Mouse (Mus musculus) MEL (cell line): Measurements from ENCODE around the gene Psmb9. TPM values are rescaled to one million over a fixed set of nuclear protein-coding genes. Genes with fewer than 3 reads are reported as not detected.
A peak's percentile ranks its signal among the peaks of the same experiment; 100 is the strongest.

Source experiments
- DNase-seq: peaks from one replicate; pipeline ENCODE4 v3.0.0; 2011; ENCODE audit warnings: low read depth, low spot score
- H3K27ac ChIP-seq: 2 replicates; pipeline ENCODE4 v1.5.1; 2012; ENCODE audit warnings: low read depth, mild to moderate bottlenecking, control low read depth, low read length, moderate library complexity; ENCODE audit not compliant: control insufficient read depth
- H3K27me3 ChIP-seq, 2 experiments: fragments of 150-350 bp in 1 of 2; sonication (generic) in 1 of 2; 2 replicates each; pipeline ENCODE4 v1.6.1; 2012; ENCODE audit warnings: low read length in 2 of 2, mild to moderate bottlenecking in 2 of 2, improper control_type of control experiment in 1 of 2, moderate library complexity in 1 of 2; ENCODE audit not compliant: insufficient read depth in 2 of 2, control insufficient read depth in 1 of 2
- H3K36me3 ChIP-seq, 2 experiments: 2 replicates each; pipeline ENCODE4 v1.6.1; 2012 to 2014; ENCODE audit warnings: low read length in 2 of 2, improper control_type of control experiment in 1 of 2, inconsistent platforms in 1 of 2, mild to moderate bottlenecking in 1 of 2; ENCODE audit not compliant: insufficient read depth in 2 of 2, control insufficient read depth in 1 of 2
- H3K4me1 ChIP-seq, 2 experiments: fragments of 150-350 bp in 1 of 2; sonication (generic) in 1 of 2; 2 replicates each; pipeline ENCODE4 v1.6.1; 2012; ENCODE audit warnings: low read length in 2 of 2, improper control_type of control experiment in 1 of 2, mild to moderate bottlenecking in 1 of 2; ENCODE audit not compliant: insufficient read depth in 2 of 2, control insufficient read depth in 1 of 2
- H3K4me3 ChIP-seq, 2 experiments: fragments of 150-350 bp in 1 of 2; sonication (generic) in 1 of 2; 2 replicates each; pipeline ENCODE4 v1.5.1; 2012; ENCODE audit warnings: low read depth in 2 of 2, low read length in 2 of 2, mild to moderate bottlenecking in 2 of 2, moderate library complexity in 2 of 2, control low read depth in 1 of 2, improper control_type of control experiment in 1 of 2; ENCODE audit not compliant: control insufficient read depth in 1 of 2, insufficient read depth in 1 of 2
- H3K79me2 ChIP-seq: 2 replicates; pipeline ENCODE4 v1.6.1; 2012; ENCODE audit warnings: mild to moderate bottlenecking, low read length, moderate library complexity; ENCODE audit not compliant: control insufficient read depth, poor library complexity, insufficient read depth
- H3K9ac ChIP-seq: 2 replicates; pipeline ENCODE4 v1.6.1; 2012; ENCODE audit warnings: low read depth, mild to moderate bottlenecking, control low read depth, low read length, moderate library complexity; ENCODE audit not compliant: control insufficient read depth, poor library complexity, severe bottlenecking
- H3K9me3 ChIP-seq: fragments of 150-350 bp; sonication (generic); replicated peaks from 2 replicates; pipeline ENCODE4 v1.6.1; 2012; ENCODE audit warnings: mild to moderate bottlenecking, low read length, improper control_type of control experiment, moderate library complexity; ENCODE audit not compliant: insufficient read depth
- CHD1 ChIP-seq: IDR thresholded peaks from 2 replicates; pipeline ENCODE4 v1.6.1; 2012; ENCODE audit warnings: low read depth, mild to moderate bottlenecking, inconsistent platforms, low read length, improper control_type of control experiment
- ETS1 ChIP-seq: IDR thresholded peaks from 2 replicates; pipeline ENCODE4 v1.6.1; 2012; ENCODE audit warnings: low read depth, mild to moderate bottlenecking, inconsistent platforms, low read length, improper control_type of control experiment, moderate library complexity
- GABPA ChIP-seq: IDR thresholded peaks from 2 replicates; pipeline ENCODE4 v1.6.1; 2012; ENCODE audit warnings: low read depth, mild to moderate bottlenecking, inconsistent platforms, low read length, improper control_type of control experiment, moderate library complexity
- JUND ChIP-seq: IDR thresholded peaks from 2 replicates; pipeline ENCODE4 v1.6.1; 2011; ENCODE audit warnings: low read depth, mild to moderate bottlenecking, improper control_type of control experiment, low read length
- MAZ ChIP-seq: IDR thresholded peaks from 2 replicates; pipeline ENCODE4 v1.6.1; 2012; ENCODE audit warnings: low read depth, mild to moderate bottlenecking, inconsistent platforms, low read length, improper control_type of control experiment
- MEF2A ChIP-seq: IDR thresholded peaks from 2 replicates; pipeline ENCODE4 v1.6.1; 2014; ENCODE audit warnings: low read depth, mild to moderate bottlenecking, inconsistent platforms, low read length, improper control_type of control experiment; ENCODE audit not compliant: poor library complexity, insufficient replicate concordance, severe bottlenecking; ENCODE audit errors: extremely low read depth
- MXI1 ChIP-seq: IDR thresholded peaks from 2 replicates; pipeline ENCODE4 v1.6.1; 2011; ENCODE audit warnings: mild to moderate bottlenecking, low read depth, low read length, improper control_type of control experiment
- MYB ChIP-seq: IDR thresholded peaks from 2 replicates; pipeline ENCODE4 v1.6.1; 2011; ENCODE audit warnings: mild to moderate bottlenecking, low read depth, low read length, improper control_type of control experiment
- MYC ChIP-seq: IDR thresholded peaks from 2 replicates; pipeline ENCODE4 v1.6.1; 2011; ENCODE audit warnings: low read depth, mild to moderate bottlenecking, low read length, improper control_type of control experiment, moderate library complexity
- POLR2A ChIP-seq, 2 experiments: IDR thresholded peaks; 2 replicates each; pipeline ENCODE4 v1.6.1; 2011 to 2012; ENCODE audit warnings: low read length in 2 of 2, mild to moderate bottlenecking in 2 of 2, control low read depth in 1 of 2, improper control_type of control experiment in 1 of 2, low read depth in 1 of 2, moderate library complexity in 1 of 2; ENCODE audit not compliant: control insufficient read depth in 1 of 2, insufficient read depth in 1 of 2, poor library complexity in 1 of 2
- POLR2AphosphoS5 ChIP-seq: IDR thresholded peaks from 2 replicates; pipeline ENCODE4 v1.6.1; 2012; ENCODE audit warnings: low read depth, borderline replicate concordance, mild to moderate bottlenecking, inconsistent platforms, low read length, moderate library complexity, mixed read lengths
- RCOR1 ChIP-seq: IDR thresholded peaks from 2 replicates; pipeline ENCODE4 v1.6.1; 2012; ENCODE audit warnings: low read depth, mild to moderate bottlenecking, inconsistent platforms, low read length, improper control_type of control experiment
- SMC3 ChIP-seq: IDR thresholded peaks from 2 replicates; pipeline ENCODE4 v1.6.1; 2011; ENCODE audit warnings: low read depth, low read length, improper control_type of control experiment
- TCF12 ChIP-seq: IDR thresholded peaks from 2 replicates; pipeline ENCODE4 v1.6.1; 2014; ENCODE audit warnings: low read depth, mild to moderate bottlenecking, inconsistent platforms, low read length, improper control_type of control experiment, moderate library complexity
- UBTF ChIP-seq: IDR thresholded peaks from 2 replicates; pipeline ENCODE4 v1.6.1; 2012; ENCODE audit warnings: low read depth, mild to moderate bottlenecking, inconsistent platforms, low read length, improper control_type of control experiment, moderate library complexity, borderline replicate concordance; ENCODE audit not compliant: insufficient read depth
- ZC3H11A ChIP-seq: IDR thresholded peaks from 2 replicates; pipeline ENCODE4 v1.6.1; 2012; ENCODE audit warnings: low read depth, mild to moderate bottlenecking, inconsistent platforms, low read length, improper control_type of control experiment
- ZKSCAN1 ChIP-seq: IDR thresholded peaks from 2 replicates; pipeline ENCODE4 v1.6.1; 2012; ENCODE audit warnings: low read depth, mild to moderate bottlenecking, inconsistent platforms, low read length, improper control_type of control experiment, moderate library complexity
- polyA plus RNA-seq, 2 experiments: library from polyadenylated mRNA; stranded (reverse) in 1 of 2; unstranded in 1 of 2; fragments of >175 nt in 1 of 2; fragments of >200 nt in 1 of 2; gene quantifications; 2 replicates each; pipeline versions ENCODE4 v1.2.1 to v1.2.4; 2012; ENCODE audit warnings: low replicate concordance in 2 of 2, low read depth in 1 of 2; ENCODE audit not compliant: insufficient read length in 2 of 2, insufficient read depth in 1 of 2, missing spikeins in 1 of 2
- total RNA-seq: library from RNA; depleted of rRNA; stranded (reverse); fragments of 300-350 nt; gene quantifications from 2 replicates; pipeline ENCODE4 v1.2.3, GENCODE M21; 2012

Psmb9 gene
- total and polyA plus RNA-seq, 3 experiments, result 14.7 to 24.9 TPM; not detected in 1

- peaks cover 0 to 5% of the 10 kb centered on the region in 2 experiments; a peak in 1 of 4 replicates for H3K36me3 ChIP-seq
- no peak overlapping the region for H3K4me3 ChIP-seq
- no peak for TF ChIP-seq GABPA
- no peak for TF ChIP-seq ZKSCAN1
- TF ChIP-seq POLR2AphosphoS5, result no peak
- TF ChIP-seq RCOR1, result no peak
- TF ChIP-seq POLR2A (IDR thresholded peaks at IDR 0.05; ENCODE audit: control insufficient read depth in 1 of 2, insufficient read depth in 1 of 2, low read depth in 1 of 2, low read length in 2 of 2, poor library complexity in 1 of 2), result no peak
- TF ChIP-seq MYB, result no peak
- no peak for TF ChIP-seq SMC3
- no peak for TF ChIP-seq CHD1
- TF ChIP-seq TCF12, result no peak
- no peak for TF ChIP-seq UBTF
- no peak for TF ChIP-seq MYC
- no peak for TF ChIP-seq MXI1
- TF ChIP-seq MEF2A, result no peak
- TF ChIP-seq, all 39 proteins: peak for 0
- Histone ChIP-seq H3K9ac (no peak overlapping the region), H3K4me1 (peaks cover 13 to 15% of the 10 kb centered on the region in 2 experiments), H3K27me3 (no peaks in the 10 kb centered on the region), H3K9me3 (no peaks in the 10 kb centered on the region), H3K79me2 (peaks cover 23% of the 10 kb centered on the region), H3K27ac (no peak overlapping the region)
- no peak for DNase-seq
Observed at GRCm38 (mm10) chr17:34200047-34200446, 12.5 kb upstream of the Psmb9 start.

- Histone ChIP-seq H3K79me2 (peaks cover 15% of the 10 kb centered on the region), H3K36me3 (peaks cover 0 to 5% of the 10 kb centered on the region in 2 experiments; a peak in 1 of 4 replicates), H3K4me3 (peak overlapping the region; percentile 67 to 93)
- DNase-seq, result no peak
- TF ChIP-seq JUND (no peak), MYB (no peak), ETS1 (no peak), MAZ (no peak), ZC3H11A (no peak), POLR2A (IDR thresholded peaks at IDR 0.05; ENCODE audit: control insufficient read depth in 1 of 2, insufficient read depth in 1 of 2, low read depth in 1 of 2, low read length in 2 of 2, poor library complexity in 1 of 2) (no peak)
- TF ChIP-seq, all 39 proteins: peak for 0
- Histone ChIP-seq H3K27ac (peak overlapping the region; percentile 59), H3K9ac (peak overlapping the region; percentile 88), H3K27me3 (no peaks in the 10 kb centered on the region), H3K9me3 (no peaks in the 10 kb centered on the region), H3K4me1 (peaks cover 13 to 15% of the 10 kb centered on the region in 2 experiments)
Observed at GRCm38 (mm10) chr17:34199050-34199619, 11.6 kb upstream of the Psmb9 start.
